Mouse (Mus musculus): ENCODE measurements around the gene Sod3.

Sod3 gene

DNA sequence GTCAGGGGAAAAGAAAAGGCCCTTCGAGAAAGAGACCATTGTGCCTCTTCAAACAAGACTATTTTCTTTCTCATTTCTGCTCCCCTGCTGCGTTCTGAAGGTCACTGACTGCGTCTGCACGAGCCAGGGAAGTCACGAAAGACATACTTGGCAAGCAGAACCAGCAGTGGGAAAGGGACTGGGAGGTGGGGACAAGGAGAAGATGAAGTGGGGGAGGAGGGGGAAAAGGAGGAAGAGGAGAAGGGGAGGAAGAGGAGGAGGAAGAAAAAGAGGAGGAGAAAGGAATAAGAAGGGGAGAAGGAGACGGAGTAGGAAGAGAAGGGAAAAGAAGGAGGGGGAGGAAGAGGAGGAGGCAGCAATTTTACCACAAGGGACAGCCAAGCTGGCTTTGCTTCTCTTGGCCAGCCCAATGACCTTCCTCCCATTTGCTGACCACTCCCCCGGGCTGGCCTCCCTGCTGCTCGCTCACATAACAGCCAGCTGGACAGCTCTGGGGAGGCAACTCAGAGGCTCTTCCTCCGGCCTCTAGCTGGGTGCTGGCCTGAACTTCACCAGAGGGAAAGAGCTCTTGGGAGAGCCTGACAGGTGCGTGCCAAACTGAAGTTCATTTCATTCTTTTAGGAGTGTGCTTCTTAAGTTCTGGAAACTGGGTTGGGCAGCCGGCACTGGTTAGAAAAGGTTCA lies at the start of gene Sod3:
Gene Sod3 (plus strand): TSS at position 324 of the 683 bp plus-strand sequence.
- peak in 1 of 2 experiments; percentile 11 for DNase-seq

- no peak for DNase-seq
Measured at GRCm38 (mm10) chr5:52316926-52317325, 46.7 kb upstream of the Sod3 start.

- no peak for DNase-seq
Measured at GRCm38 (mm10) chr5:52319499-52319898, 44.1 kb upstream of the Sod3 start.

DNA sequence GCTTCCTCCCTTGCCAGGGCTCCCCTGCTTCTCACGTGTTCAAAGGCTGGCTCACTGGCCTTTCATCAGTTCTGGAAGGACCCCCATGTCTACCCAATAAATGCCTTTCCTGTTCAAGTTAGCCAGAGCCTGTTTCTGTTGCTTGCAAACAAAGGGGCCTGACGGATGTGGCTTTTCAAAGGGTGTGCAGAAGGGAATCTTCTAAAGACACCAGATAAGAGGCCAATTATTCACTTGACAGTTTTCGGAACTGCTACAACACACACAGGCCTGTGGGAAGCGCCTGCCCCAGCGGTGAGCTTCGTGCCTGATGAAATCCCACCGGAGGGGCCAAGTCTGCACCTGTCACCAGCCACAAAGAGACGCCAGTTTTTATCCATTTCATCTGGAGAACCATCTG lies 31.5 kb upstream of the Sod3 start:
- no peak for DNase-seq

- DNase-seq = no peak
Measured at GRCm38 (mm10) chr5:52335590-52335989, 28.0 kb upstream of the Sod3 start.

GRCm38 (mm10) chr5:52339134-52339533 lies 24.5 kb upstream of the Sod3 start:
- no peak for DNase-seq

GRCm38 (mm10) chr5:52346890-52347289 lies 16.7 kb upstream of the Sod3 start:
- DNase-seq = no peak

- DNase-seq = no peak
Measured at GRCm38 (mm10) chr5:52350451-52350850, 13.1 kb upstream of the Sod3 start.

DNA sequence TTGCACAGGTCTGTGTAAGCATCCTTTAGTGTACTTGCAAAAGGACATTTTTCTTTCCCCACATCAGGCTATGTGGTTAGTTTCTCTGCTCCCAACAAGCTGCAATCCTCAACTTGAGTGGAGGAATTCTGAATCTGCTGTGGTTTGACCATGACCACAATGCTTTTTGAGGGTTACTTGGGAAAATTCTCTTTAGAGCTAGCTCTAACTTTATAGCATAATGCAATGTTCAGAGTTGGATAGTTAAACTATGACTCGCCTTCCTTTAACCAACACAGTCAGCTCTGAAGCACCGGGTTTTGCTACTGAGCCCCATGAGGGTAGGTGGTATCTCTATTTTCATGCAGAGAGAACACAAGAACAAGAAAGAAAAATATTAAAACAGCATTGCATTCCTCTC lies 12.0 kb upstream of the Sod3 start:
- DNase-seq = no peak

DNA sequence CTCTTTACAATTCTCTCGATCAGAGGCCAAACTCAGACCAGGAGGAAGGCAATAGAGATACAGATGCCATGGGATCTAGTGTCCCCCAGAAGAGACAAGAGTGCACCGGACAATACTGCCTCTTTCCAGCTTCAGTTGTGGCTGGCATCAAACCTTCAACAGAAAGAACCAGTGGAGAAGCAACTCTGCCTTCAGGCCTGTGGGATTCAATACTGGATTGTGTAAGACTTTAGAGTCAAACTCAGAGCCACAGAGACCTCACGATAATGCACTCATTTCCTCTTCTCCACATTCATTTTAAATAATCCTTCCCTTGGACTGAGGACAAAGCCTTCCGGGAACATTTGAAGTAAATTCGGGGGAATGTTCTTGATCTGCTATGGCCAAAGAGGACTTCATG lies 10.9 kb upstream of the Sod3 start:
- DNase-seq = no peak

DNA sequence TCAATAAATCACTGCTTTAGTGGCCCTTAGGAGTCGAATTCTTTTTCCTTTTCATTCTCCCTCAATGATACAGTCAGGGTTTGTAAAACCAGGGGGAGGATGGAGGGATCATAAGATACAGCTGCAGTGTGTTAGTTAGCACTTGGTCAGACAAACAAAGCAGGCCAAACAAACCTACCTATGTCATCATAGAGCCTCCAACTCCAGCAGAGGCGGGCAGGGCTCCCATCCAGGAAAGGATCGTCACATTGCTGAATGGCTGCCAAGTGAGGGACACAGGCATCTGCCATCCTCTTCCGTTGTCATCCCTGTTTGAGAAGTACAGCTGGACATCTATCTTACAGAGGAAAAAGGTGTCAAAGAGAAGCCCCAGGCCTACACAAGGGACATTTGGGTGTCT lies 9.2 kb upstream of the Sod3 start:
- DNase-seq = no peak

- DNase-seq = no peak
Measured at GRCm38 (mm10) chr5:52355612-52356011, 8.0 kb upstream of the Sod3 start.

DNA sequence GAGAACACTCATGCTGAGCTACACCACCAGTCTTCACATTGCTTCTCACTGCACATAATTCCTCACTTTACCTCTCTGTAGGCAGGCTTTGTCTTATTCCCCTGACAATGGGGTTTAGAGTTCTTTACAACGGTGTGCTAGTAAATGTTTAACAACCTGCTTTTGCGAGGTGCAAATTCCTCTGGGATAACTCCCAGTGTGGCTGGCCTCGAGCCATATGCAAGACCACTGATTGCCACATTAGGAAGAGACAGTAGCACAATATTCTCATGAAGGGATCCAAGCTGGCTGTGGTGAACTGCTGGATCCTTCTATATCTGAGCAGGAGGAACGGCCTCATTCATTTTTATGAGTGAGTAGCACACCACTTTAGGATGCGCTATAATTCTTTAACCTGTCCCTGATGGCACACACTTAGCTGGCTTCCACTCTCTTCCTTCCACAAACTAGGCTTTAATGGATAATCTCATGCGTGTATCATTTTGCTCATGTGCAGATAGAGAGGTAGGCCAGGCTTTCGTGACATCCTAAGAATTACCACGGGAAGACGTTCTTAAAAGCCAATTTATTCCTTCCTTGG lies 6.3 kb upstream of the Sod3 start:
- no peak for DNase-seq

DNA sequence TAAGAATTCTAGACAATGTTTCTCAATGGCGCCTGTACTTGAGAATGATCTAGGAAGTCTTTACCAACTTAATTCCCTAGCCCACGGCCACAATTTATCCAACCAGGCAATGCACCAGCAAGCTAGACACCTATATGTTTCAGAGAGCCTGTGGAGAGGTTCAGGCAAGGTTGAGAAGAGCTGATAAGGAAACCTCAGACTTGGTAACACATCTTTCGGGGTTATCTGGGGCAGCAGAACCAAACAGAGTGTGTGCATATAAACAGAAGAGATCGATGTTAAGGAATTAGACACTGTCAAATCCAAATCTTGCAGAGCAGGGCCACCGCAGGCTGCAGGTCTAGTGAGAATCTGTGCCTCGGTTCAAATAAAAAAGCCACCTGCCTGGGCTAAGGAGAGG lies 5.5 kb upstream of the Sod3 start:
- no peak for DNase-seq

- DNase-seq = no peak
Measured at GRCm38 (mm10) chr5:52360286-52361049, 3.1 kb upstream of the Sod3 start.

DNA sequence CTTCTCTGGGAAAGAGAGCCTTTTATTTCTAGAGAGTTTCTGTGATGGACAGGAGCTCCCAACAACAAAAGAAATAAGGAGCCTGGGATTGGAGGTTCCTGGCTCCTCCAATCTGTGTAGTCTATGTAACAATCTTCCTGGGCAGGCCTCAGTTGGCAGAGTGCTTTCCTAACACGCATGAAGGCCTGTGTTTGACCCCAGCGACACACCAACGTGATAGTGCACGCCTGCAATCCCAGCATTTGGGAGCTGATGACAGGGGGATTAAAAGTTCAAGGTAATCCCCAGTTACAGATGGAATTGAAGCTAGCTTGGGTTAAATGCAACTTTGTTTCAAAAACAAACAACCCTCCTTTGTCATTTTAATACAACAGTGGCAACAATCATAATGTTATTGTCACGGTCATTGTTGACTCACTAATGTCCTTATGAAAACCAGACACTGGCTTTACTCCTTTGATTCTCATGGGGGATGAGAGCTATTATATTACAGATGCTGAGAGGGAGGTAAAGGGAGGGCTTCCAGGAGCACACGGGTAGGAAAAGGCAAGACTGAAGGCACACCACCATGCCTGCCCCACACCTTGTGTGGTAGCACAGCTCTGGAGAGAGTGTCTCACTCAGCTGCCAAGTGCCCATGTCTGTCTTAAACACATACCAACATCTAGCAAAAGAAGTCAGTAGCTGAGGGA lies 669 bp upstream of the Sod3 start:
- no peak for DNase-seq

GRCm38 (mm10) chr5:52364521-52364920 lies 930 bp downstream of the Sod3 start:
- DNase-seq = no peak

DNA sequence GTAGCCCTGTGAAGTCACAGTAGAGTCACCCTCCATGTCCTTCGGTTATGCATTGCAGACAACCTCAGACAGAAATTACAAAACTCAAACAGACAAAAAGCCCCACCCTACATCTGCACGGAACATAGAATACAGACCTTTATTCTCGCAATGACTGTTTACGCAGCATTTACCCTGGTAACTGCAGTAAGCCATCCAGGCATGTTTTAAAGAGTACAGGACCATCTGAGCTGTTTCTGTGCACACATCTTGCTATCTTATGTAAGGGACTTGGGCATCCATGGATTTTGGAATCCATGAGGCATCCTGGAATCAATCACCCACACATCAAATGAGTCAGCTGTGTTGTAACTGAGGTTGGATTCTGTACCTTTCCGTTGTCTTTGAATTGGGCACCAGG lies 2.3 kb downstream of the Sod3 start:
- DNase-seq = no peak

DNA sequence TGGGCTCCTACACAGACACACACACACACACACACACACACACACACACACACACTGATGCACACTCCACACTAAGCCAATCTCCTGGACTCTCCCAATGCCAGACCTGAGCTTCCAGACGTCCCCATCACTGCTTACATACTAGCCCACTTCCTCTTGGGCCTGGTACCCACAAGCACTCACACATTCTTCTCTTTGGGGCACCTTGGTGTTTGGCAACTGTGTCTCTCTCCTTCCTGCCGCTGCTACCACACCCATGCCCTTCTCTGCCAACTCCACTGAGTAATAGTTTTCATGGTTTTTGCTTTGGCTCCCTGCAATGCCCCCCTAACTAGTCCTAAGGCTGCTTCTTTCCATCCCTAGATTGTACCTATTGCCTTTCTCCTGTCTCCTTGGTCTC lies 3.1 kb downstream of the Sod3 start:
- no peak for DNase-seq

DNA sequence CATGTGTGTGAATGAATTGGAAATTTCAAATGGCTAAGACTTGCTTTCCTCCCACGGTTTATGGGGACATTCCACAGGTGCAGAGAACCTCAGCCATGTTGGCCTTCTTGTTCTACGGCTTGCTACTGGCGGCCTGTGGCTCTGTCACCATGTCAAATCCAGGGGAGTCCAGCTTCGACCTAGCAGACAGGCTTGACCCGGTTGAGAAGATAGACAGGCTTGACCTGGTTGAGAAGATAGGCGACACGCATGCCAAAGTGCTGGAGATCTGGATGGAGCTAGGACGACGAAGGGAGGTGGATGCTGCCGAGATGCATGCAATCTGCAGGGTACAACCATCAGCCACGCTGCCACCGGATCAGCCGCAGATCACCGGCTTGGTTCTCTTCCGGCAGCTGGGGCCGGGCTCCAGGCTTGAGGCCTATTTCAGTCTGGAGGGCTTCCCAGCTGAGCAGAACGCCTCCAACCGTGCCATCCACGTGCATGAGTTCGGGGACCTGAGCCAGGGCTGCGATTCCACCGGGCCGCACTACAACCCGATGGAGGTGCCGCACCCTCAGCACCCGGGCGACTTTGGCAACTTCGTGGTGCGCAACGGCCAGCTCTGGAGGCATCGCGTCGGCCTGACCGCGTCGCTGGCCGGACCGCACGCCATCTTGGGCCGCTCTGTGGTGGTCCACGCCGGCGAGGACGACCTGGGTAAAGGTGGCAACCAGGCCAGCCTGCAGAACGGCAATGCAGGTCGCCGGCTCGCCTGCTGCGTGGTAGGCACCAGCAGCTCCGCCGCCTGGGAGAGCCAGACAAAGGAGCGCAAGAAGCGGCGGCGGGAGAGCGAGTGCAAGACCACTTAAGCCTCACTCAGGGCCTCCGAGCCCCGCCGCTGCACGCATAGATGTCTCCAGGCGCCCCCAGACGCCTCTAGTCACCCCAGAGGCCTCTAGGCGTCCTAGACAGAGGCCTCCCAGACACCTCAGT lies 4.6 kb downstream of the Sod3 start:
- DNase-seq = no peak

DNA sequence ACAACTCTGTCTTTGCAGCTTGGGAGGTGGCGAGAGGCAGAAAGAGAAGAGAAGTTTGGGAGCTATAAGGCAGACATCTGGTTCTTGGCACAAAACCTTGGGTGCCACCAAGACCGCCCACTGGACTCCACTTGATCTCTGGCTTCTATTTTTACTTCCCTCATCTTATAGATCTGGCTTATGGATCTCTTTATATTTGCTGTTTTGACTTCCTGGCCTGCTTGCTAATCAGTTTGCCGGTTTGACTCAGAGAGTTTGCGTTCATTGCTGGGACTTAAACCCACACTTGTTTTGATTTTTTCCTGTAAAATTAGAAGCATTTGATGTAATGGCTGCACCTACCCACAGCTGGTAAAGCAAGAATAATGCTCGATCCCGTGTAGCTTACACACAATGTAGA lies 7.3 kb downstream of the Sod3 start:
- no peak for DNase-seq

GRCm38 (mm10) chr5:52375847-52376246 lies 12.3 kb downstream of the Sod3 start:
- no peak for DNase-seq

Measured in spleen, adult 18-20 months (tissue).